8 mouse cellular contexts compared by ENCODE assay signal in genomic region chr5:39076555-39077178, GRCm38 (mm10).
DNase-seq lines count a peak whose midpoint lies in the region; ATAC-seq and TF ChIP-seq lines count a peak whose summit lies in the region.
"Had no signal": no experiment of that assay in that cellular context is flagged by ENCODE, and none has a peak within 500 bp of the region (broad histone marks: within the 10 kb centered on the region; RNA-seq: fewer than 3 reads in every experiment).

No protein-coding gene starts in this region.

- no peak overlapping the region for H3K4me3 ChIP-seq in forebrain, postnatal 0 days (ENCODE audit: low read depth, low read length)
- H3K4me3 ChIP-seq in midbrain, embryonic 15.5 days: no peak overlapping the region
- no peak overlapping the region for H3K4me3 ChIP-seq in lung, adult 2 months (replicated peaks; ENCODE audit: extremely low read depth, low read depth, low read length)

- H3K4me2 ChIP-seq in forebrain, postnatal 0 days (ENCODE audit: low read depth): no peak overlapping the region
- H3K4me2 ChIP-seq in midbrain, embryonic 15.5 days: no peak overlapping the region

- no peaks in the 10 kb centered on the region for H3K27me3 ChIP-seq in forebrain, postnatal 0 days (ENCODE audit: insufficient read depth, low read length)
- H3K27me3 ChIP-seq in midbrain, embryonic 15.5 days (replicated peaks): no peaks in the 10 kb centered on the region

- no peak overlapping the region for H3K9ac ChIP-seq in forebrain, postnatal 0 days
- H3K9ac ChIP-seq in midbrain, embryonic 15.5 days: no peak overlapping the region

- DNase-seq in brain, embryonic 14.5 days (ENCODE audit: low read depth): peak; percentile 91
- DNase-seq in cerebellum, adult 9-10 months: peak; percentile 90
- DNase-seq in forebrain, postnatal 0 days: peak; percentile 28
- no peak for DNase-seq in lung, adult 2 months
- no peak for DNase-seq in layer of hippocampus, adult 8-10 months (ENCODE audit: low spot score in 2 of 2)

- no peak for TF ChIP-seq POLR2A in brain, embryonic 14.5 days (IDR thresholded peaks at IDR 0.05; ENCODE audit: borderline replicate concordance, extremely low read depth, insufficient read depth, insufficient read length, poor library complexity, severe bottlenecking)
- TF ChIP-seq POLR2A in lung, adult 2 months (IDR thresholded peaks at IDR 0.05; ENCODE audit: borderline replicate concordance, extremely low read depth, low read depth, low read length): no peak

- no peaks in the 10 kb centered on the region for H3K36me3 ChIP-seq in forebrain, postnatal 0 days (ENCODE audit: insufficient read depth)
- no peaks in the 10 kb centered on the region for H3K36me3 ChIP-seq in midbrain, embryonic 15.5 days (replicated peaks)

- WGBS in forebrain, postnatal 0 days: 27% methylated on average over 11 of the region's 11 CpGs
- WGBS in midbrain, embryonic 15.5 days: 26% methylated on average over 11 of the region's 11 CpGs
- WGBS in lung, adult 2 months: 65% methylated on average over 11 of the region's 11 CpGs

- H3K27ac ChIP-seq in forebrain, postnatal 0 days (ENCODE audit: low read depth, low read length): no peak overlapping the region
- no peak overlapping the region for H3K27ac ChIP-seq in midbrain, embryonic 15.5 days

- no peaks in the 10 kb centered on the region for H3K9me3 ChIP-seq in forebrain, postnatal 0 days (ENCODE audit: low read length)
- H3K9me3 ChIP-seq in midbrain, embryonic 15.5 days: no peaks in the 10 kb centered on the region

- H3K4me1 ChIP-seq in forebrain, postnatal 0 days (ENCODE audit: insufficient read depth): no peaks in the 10 kb centered on the region
- no peaks in the 10 kb centered on the region for H3K4me1 ChIP-seq in midbrain, embryonic 15.5 days
- H3K4me1 ChIP-seq in lung, adult 2 months (ENCODE audit: control insufficient read depth, insufficient read depth, low read length): no peaks in the 10 kb centered on the region

- no peak for TF ChIP-seq CTCF in brain, embryonic 14.5 days (IDR thresholded peaks at IDR 0.05; ENCODE audit: borderline replicate concordance, extremely low read depth, insufficient read depth, insufficient read length)
- no peak for TF ChIP-seq CTCF in forebrain, postnatal 0 days (IDR thresholded peaks at IDR 0.05; ENCODE audit: low read depth)
- no peak for TF ChIP-seq CTCF in lung, adult 2 months (IDR thresholded peaks at IDR 0.05; ENCODE audit: insufficient read depth, low read length)

- ATAC-seq in forebrain, postnatal 0 days: peak; percentile 38; the same call in 1 of the 2 replicates
- ATAC-seq in midbrain, embryonic 15.5 days (replicated peaks): peak; percentile 62; the same call in 1 of the 2 replicates
- ATAC-seq in granulocyte monocyte progenitor cell, adult 5-6 weeks (replicated peaks; ENCODE audit: poor library complexity, severe bottlenecking): no peak
- ATAC-seq: intestine, postnatal 0 days had no signal

Comparison
In these comparisons a context has a peak if more than half of its experiments do, and no peak if none do; other contexts are left out.
1. DNase-seq: peak in brain, embryonic 14.5 days (single experiment), cerebellum, adult 9-10 months (single experiment) and forebrain, postnatal 0 days (single experiment); none in lung, adult 2 months (single experiment) and layer of hippocampus, adult 8-10 months (0 of 2).